Mouse (Mus musculus): ENCODE data around the gene Tnfrsf21.

The Tnfrsf21 gene

DNA sequence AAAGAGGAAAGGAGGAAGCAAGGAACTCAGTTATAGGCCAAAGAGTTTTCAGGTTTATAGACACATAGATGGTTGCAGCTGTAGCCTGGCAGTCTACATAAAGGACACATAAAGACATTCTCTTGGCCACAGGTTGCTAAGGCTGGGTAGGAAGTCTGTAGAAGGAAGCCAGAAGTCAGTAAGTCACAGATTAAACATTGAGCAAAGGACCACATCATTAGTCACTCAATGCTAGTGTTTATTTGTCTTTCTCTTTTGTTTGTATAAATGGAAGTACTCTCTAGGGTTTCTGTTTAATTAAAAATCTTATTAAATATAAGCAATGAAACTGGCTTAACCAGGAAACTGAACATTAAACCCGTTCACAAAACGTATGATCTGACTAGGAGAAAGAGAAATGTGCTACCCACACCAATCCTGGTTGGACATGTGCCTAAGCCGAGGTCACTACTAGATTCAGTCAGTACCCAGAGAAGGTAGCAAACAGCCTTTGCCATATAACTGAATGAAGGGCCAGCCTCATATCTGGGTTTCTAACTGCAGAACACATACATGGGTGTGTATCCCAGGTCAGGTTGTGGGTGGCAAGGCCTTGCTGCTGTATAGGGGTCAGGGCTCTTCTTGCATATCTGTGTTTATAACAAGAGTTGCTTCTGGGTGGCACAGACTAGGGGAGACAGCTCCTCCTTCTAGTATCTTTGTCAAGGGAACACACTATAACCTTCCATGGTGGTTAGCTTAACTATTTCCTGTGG lies 113.9 kb downstream of the Tnfrsf21 start:
- DNase-seq (ENCODE audit: low spot score in 2 of 2) = no peak

DNA sequence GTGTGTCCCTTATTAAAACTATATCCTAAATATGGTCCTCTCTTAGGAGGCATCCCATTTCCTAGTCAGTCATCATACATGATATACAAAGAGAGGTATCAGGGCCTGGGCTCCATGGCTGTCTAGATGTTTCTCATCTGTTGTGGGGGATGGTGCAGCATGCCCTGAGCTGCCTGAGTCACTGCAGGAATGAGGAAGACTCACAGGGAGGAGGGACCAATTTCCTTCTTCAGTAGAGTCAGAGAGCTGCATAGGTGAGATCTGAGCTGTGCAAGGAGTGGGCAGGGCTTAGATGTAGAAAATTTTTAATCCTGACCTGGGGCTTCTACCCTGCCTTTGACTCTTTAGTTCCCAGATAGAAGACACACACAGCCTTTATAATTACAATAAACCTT lies 114.5 kb downstream of the Tnfrsf21 start:
- no peak for DNase-seq (ENCODE audit: low spot score in 2 of 2)

DNA sequence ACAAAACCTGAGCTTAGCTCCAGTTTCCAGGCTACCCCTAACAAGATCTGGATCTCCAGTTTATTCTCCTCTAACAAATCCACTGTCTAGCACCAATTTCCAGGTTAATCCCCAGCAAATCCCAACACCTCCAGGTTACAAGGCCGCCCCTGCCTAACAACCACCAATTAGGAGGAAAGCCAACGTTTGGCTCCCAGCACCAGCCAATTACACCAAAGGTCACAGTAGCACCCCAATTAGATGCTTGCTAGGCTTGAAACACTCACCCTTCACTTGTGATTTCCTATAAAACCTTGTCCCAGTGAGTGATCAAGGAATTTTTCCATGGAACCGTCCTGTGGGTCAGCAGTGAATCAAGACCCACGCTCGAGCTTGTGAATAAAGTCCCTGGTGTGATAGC lies 116.1 kb downstream of the Tnfrsf21 start:
- no peak for DNase-seq (ENCODE audit: low spot score in 2 of 2)

DNA sequence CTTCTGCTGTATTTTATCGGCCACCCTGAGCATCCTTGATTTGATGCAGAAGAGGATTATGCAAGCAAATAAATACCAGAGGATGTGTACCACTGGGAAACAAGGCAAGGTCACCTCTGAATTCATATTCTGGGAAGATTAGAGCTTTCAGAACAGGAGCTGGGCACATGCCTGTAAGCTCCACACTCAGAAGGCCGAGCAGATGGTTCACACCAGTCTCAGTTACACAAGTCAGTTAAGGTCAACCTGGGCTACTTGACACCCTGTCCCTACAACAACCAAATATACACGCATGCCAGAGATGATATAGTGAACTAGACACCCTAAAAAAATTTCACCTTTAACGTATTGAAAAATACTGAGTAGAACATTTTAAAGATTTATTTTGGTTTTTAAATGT lies 116.8 kb downstream of the Tnfrsf21 start:
- DNase-seq (ENCODE audit: low spot score in 2 of 2) = no peak

DNA sequence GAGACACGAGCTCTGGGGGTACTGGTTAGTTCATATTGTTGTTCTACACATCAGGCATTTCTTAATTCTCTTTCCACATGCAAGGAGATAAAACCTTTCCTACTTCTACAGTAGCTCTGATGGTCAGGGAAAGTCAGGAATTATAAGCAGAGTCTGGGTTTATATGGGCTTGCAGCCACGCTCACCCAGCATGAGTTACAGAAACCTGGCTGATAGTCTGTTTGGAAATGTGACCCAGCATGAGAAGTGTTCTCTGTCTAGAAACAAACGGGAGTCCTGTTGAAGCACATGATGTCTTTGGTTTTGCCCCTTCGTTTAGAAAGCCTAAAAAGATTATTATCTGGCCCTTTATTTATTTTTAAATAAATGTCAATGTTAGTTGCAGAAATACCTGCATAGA lies 118.6 kb downstream of the Tnfrsf21 start:
- no peak for DNase-seq (ENCODE audit: low spot score in 2 of 2)

DNA sequence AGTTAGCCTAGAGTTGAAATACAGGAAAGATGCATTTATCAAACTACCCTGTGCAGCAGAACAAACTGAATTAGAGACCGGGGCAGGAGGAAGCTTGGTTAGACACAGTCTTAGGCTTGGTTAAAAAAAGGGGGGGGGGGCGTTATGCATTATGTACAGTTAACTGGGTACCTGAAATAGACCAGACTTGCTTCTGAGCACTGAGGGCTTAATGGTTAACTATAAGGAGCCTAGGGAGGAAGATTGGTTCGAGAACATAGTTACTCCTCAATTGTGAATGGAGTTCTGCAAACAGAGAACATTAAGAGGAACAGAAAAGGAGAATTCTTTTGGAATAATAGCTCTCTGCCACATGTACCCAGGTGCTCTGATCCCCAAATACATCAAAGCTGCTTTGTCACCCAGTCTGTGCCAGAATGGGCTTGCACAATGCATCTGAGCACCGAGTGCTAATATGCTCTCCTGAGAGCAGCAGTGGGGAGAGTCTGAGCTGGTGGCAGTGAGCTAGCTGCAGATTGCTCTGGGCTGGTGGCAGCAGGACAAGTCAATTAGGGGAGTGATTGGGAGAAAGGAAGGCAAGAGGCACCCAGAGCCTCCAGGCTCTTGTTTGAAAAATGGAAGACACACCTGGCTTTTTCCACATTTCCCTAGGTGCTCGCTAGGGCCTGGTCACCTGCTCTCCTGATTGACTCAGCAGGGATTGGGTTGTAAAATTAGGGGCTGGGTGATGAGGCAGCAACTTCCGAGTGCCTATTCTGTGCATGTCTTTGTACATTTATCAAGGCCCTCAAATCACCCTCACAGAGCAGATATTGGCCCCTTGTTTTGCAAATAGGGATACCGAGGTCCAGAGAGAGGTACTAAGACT lies 119.3 kb downstream of the Tnfrsf21 start:
- DNase-seq (ENCODE audit: low spot score in 2 of 2) = no peak

DNA sequence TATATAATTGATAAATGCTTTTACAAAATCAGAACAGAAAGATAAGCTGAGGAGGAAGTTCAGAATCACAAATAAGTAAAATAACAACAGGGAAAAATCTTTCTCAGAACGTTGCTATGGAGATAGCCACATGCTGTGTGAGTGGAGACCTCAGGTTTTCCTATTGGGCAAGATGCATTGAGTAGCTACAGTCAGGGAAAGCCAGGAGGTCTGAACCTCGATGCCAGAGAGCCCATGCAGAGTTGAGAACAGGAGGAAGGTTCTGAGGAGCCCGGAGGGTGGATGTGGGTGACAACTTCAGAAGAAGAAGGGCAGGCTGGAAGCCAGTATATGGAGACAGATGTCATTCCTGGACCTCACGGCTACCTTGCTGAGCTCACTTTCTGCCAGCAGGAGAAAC lies 120.4 kb downstream of the Tnfrsf21 start:
- no peak for DNase-seq (ENCODE audit: low spot score in 2 of 2)

DNA sequence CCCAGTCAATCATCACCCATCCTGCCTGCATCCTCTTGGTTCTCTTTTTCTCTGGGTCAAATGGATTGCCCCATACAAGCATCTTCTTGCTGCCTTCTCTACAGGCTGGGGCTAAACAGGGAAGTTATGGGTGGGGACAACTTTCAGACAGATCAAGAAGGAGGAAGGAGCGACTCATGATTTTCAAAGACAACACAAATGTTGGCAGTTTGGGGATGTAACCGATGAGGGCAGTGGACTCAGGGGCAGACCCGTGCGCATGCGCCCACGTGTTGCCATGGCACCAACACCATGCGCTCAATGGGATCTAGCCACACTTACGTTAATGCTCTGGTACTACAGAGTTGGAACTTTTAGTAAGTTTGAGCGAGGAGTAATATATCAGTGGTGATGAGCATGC lies 121.5 kb downstream of the Tnfrsf21 start:
- no peak for DNase-seq (ENCODE audit: low spot score in 2 of 2)

DNA sequence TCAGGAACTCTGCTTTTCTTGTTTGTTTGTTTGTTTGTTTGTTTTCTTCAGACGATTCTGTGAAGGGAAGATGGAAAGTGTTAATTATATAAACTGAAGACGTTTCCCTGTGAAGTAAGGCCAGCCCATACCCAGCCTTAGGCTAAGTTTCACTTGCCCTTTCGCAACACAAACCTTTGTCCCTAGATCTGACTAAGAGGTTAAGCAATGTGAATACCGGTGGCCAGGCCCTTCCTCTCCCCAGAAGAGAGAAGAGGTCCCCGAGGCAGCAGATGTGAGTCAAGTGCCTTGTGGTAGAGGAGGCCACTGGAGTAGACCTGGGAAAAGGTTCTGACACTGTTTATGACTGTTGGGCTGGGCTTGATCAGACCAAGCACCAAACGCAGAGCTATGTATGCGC lies 122.0 kb downstream of the Tnfrsf21 start:
- DNase-seq (ENCODE audit: low spot score in 2 of 2) = no peak
